ENCODE assay signal across 8 mouse cellular contexts in genomic region chr7:49249462-49249861, GRCm38 (mm10).
A peak's percentile ranks its signal among the peaks of the same experiment; 100 is the strongest.
DNase-seq lines count a peak whose midpoint lies in the region; ATAC-seq lines count a peak whose summit lies in the region.

No protein-coding gene starts in this region.

- H3K27ac ChIP-seq in forebrain, embryonic 14.5 days (ENCODE audit: low read depth, low read length) = no peak overlapping the region
- H3K27ac ChIP-seq in forebrain, embryonic 12.5 days = no peak overlapping the region
- no peak overlapping the region for H3K27ac ChIP-seq in kidney, embryonic 16.5 days (ENCODE audit: low read length)
- H3K27ac ChIP-seq in intestine, embryonic 16.5 days (ENCODE audit: low read length) = no peak overlapping the region

- no peak for ATAC-seq in forebrain, embryonic 14.5 days
- ATAC-seq in forebrain, embryonic 12.5 days (ENCODE audit: low FRiP score) = no peak
- ATAC-seq in kidney, embryonic 16.5 days (ENCODE audit: low FRiP score, low TSS enrichment) = no peak
- ATAC-seq in intestine, embryonic 16.5 days = no peak

- H3K36me3 ChIP-seq in forebrain, embryonic 14.5 days (ENCODE audit: control insufficient read depth, insufficient read depth, low read length) = no peaks in the 10 kb centered on the region
- no peaks in the 10 kb centered on the region for H3K36me3 ChIP-seq in forebrain, embryonic 12.5 days (replicated peaks)
- H3K36me3 ChIP-seq in kidney, embryonic 16.5 days (ENCODE audit: insufficient read depth, low read length) = no peaks in the 10 kb centered on the region
- H3K36me3 ChIP-seq in intestine, embryonic 16.5 days (ENCODE audit: control insufficient read depth, insufficient read depth, low read length) = no peaks in the 10 kb centered on the region

- peak overlapping the region; percentile 99 for H3K4me2 ChIP-seq in forebrain, embryonic 14.5 days (ENCODE audit: low read length)
- H3K4me2 ChIP-seq in forebrain, embryonic 12.5 days = no peak overlapping the region
- H3K4me2 ChIP-seq in kidney, embryonic 16.5 days (replicated peaks; ENCODE audit: low read depth, low read length) = no peak overlapping the region; the same call in 1 of the 2 replicates
- peak overlapping the region; percentile 98; the same call in 1 of the 2 replicates for H3K4me2 ChIP-seq in intestine, embryonic 16.5 days (ENCODE audit: low read depth, low read length)

- no peak overlapping the region for H3K4me3 ChIP-seq in forebrain, embryonic 14.5 days (ENCODE audit: low read depth, low read length)
- no peak overlapping the region for H3K4me3 ChIP-seq in forebrain, embryonic 12.5 days (replicated peaks)
- H3K4me3 ChIP-seq in kidney, embryonic 16.5 days (ENCODE audit: low read length) = no peak overlapping the region
- no peak overlapping the region; the same call in 1 of the 2 replicates for H3K4me3 ChIP-seq in intestine, embryonic 16.5 days (ENCODE audit: low read length)

- H3K9ac ChIP-seq in forebrain, embryonic 14.5 days (ENCODE audit: low read length) = no peak overlapping the region
- no peak overlapping the region for H3K9ac ChIP-seq in forebrain, embryonic 12.5 days
- H3K9ac ChIP-seq in kidney, embryonic 16.5 days (replicated peaks; ENCODE audit: low read length) = no peak overlapping the region
- no peak overlapping the region for H3K9ac ChIP-seq in intestine, embryonic 16.5 days (ENCODE audit: low read depth, low read length)

- no peak for DNase-seq in forebrain, embryonic 14.5 days (ENCODE audit: low spot score)
- peak; percentile 34 for DNase-seq in kidney, postnatal 10 days
- DNase-seq in NIH3T3 (ENCODE audit: low read depth) = peak; percentile 71
- no peak for DNase-seq in thymus, postnatal 36 days
- no peak for DNase-seq in urinary bladder, postnatal 36 days (ENCODE audit: low spot score in 2 of 2)

- no peaks in the 10 kb centered on the region for H3K9me3 ChIP-seq in forebrain, embryonic 14.5 days (replicated peaks; ENCODE audit: control insufficient read depth, low read length)
- H3K9me3 ChIP-seq in forebrain, embryonic 12.5 days = no peaks in the 10 kb centered on the region
- no peaks in the 10 kb centered on the region for H3K9me3 ChIP-seq in kidney, embryonic 16.5 days (ENCODE audit: low read length)
- H3K9me3 ChIP-seq in intestine, embryonic 16.5 days (ENCODE audit: control insufficient read depth, low read length) = no peaks in the 10 kb centered on the region

- peaks cover 13% of the 10 kb centered on the region; the same call in 1 of the 2 replicates for H3K4me1 ChIP-seq in forebrain, embryonic 14.5 days (ENCODE audit: control insufficient read depth, insufficient read depth, low read length)
- H3K4me1 ChIP-seq in forebrain, embryonic 12.5 days = peaks cover 25% of the 10 kb centered on the region
- peaks cover 57% of the 10 kb centered on the region for H3K4me1 ChIP-seq in kidney, embryonic 16.5 days (ENCODE audit: insufficient read depth, low read length)
- H3K4me1 ChIP-seq in intestine, embryonic 16.5 days (ENCODE audit: control insufficient read depth, insufficient read depth, low read length) = peaks cover 27% of the 10 kb centered on the region

- 65% methylated on average over 2 of the region's 2 CpGs for WGBS in forebrain, embryonic 14.5 days
- WGBS in forebrain, embryonic 12.5 days = 78% methylated on average over 2 of the region's 2 CpGs
- WGBS in kidney, embryonic 16.5 days = 89% methylated on average over 2 of the region's 2 CpGs
- 77% methylated on average over 2 of the region's 2 CpGs for WGBS in intestine, embryonic 16.5 days

- peaks cover 12% of the 10 kb centered on the region; the same call in 1 of the 2 replicates for H3K27me3 ChIP-seq in forebrain, embryonic 14.5 days (replicated peaks; ENCODE audit: control insufficient read depth, insufficient read depth, low read length)
- H3K27me3 ChIP-seq in forebrain, embryonic 12.5 days = peaks cover 53% of the 10 kb centered on the region
- H3K27me3 ChIP-seq in kidney, embryonic 16.5 days (ENCODE audit: insufficient read depth, low read length) = peaks cover 21% of the 10 kb centered on the region
- H3K27me3 ChIP-seq in intestine, embryonic 16.5 days (replicated peaks; ENCODE audit: control insufficient read depth, insufficient read depth, low read length) = peaks cover 9% of the 10 kb centered on the region; the same call in 1 of the 2 replicates

Comparison
In these comparisons a context has a peak if more than half of its experiments do, and no peak if none do; other contexts are left out.
1. H3K4me2 ChIP-seq: peak in forebrain, embryonic 14.5 days (single experiment) and intestine, embryonic 16.5 days (single experiment); none in forebrain, embryonic 12.5 days (single experiment) and kidney, embryonic 16.5 days (single experiment).
2. DNase-seq: peak in kidney, postnatal 10 days (single experiment) and NIH3T3 (single experiment); none in forebrain, embryonic 14.5 days (single experiment), thymus, postnatal 36 days (0 of 2) and urinary bladder, postnatal 36 days (0 of 2).